Mouse (Mus musculus) layer of hippocampus, adult 9-11 months (tissue): ENCODE measurements around the gene P2ry6.

Source experiments
- DNase-seq: peaks from one replicate; pipeline ENCODE4 v3.0.0; 2022

Gene P2ry6

DNA sequence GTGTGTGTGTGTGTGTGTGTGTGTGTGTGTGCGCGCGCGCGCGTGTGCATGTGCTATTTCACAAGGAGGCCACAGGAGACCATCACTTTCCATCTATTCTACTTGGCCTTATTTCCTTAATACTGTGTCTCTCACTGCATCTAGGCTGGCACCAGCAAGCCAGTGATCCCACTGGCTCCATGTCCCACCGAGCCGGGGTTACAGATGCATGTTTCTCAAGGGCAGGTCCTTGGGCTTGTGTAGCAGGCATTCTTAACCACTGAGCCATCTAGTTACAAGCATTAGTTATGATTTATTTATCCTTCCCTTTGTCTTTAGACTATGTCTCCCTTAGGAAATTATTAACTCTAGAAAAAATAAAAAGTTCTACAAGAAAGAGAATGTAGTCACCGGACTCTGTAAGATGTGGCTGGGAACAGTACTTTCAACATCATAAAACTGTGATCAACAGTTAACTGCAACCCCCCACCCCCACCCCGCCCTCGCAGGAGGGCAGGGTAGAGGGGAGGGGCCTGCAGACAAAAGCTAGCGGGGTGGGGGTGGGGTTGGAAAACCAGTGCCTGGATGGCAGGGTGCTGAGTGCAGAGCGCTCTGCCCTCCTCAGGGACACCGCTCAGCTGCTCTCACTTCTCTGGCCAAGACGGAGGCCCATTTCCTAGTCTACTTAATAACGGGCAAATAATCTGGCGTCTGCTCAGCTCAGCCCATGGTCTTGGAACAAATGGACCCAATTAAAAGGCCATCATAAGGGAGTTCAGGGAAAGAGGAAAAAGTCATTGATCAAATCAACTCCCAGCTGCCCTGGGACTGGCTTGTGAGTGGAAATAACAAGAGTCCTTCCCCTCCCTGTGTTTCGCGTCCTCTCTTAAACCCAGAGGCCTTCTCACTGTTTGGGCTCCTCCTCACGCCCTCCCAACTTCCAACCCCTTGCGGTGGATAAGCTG, 10.3 kb upstream of the P2ry6 start:
- no peak for DNase-seq

DNA sequence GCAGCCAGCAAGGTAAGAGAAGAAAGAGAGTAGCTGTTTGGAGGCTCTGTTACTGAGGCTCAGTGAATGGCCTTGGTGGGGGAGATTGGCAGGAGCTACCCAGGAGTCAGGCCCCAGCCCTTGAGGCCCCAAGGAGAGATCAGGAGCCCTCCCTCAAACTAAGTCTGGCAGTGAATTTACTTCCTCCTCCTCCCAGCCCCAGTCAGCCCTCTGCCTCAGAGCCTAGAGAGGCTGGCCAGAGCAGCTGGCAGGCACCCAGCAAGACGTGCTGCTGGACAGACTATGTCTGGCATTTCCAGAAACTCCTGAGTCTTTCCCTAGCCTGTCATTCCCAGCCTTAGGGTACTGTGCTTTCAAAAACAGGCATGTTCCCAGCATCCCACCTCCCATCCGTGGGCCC, 4.7 kb upstream of the P2ry6 start:
- peak; percentile 49 for DNase-seq

DNA sequence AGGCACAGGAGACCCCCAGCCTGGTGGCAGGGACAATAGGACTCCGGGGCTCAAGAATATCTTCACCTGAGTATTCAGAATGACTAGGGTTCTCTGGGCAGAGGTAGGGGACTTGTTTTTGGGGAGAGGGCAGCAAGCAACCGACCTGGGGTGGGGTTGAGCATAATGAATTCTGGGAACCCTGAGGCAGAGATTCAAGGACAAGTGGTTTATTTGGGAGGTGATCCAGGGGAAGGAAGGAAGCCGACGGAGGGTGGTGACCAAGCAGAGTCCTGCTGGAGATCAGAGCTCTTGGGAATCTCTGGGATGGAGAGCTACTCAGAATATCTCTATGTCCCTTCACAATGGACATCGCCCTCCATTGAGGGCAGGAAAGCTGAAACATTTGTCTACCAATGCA, 3.7 kb upstream of the P2ry6 start:
- no peak for DNase-seq

DNA sequence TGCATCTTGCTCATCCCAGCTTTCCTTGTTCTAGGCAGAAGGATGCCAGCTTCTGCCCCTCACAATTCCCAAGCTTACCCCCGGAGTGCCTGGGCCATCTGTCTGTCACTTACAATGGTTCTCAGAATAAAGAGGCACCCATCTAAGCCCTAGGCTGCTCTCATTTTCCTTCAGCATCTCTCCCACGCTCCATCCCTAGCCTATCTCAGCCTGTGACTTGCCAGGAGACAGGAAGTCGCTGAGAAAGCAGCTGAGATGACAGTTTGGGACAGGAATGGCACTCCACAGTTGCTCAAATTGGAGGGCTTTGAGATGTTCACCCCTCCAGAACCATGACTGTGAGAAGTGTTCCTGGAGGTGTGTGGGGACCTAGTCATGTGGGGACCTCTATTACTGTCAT, 1.6 kb downstream of the P2ry6 start:
- peak; percentile 52 for DNase-seq

DNA sequence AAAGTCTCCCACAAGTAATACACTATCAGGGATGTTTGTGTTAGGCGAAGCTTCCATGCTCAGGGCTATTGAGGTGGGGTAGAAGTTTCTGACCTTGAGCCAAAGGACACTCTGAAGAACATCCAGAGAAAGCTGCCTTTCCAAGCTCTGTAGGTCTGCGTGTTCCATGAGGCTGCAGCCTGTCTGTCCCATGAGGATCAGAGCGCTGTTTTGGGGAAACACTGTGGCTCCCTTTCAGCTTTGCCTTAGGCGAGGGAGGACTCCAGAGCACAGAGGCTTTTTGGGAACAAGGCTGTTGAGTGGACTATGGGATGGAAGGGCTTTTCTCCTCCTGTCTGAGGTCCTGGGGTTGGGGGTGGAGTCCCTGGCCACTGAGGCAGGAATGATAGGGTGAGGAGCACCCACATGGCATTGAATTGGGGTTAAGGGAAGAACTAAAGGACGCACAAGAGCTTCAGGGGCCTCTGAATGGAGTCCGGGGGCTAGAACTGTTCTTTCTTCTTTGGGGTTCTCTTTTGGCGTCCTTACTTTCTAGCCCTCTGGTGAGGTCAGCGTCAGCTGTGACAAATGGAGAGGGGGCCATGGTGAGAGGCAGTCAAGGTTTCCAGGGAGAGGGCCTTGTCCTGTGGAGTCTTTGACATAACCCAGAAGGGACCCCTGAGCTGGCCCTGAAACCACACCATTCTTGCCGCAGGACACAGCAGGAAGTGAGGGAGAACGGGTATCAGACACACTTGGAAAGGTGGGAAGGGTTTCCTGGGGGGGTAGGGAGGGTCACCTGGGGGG, 5.4 kb downstream of the P2ry6 start:
- no peak for DNase-seq

DNA sequence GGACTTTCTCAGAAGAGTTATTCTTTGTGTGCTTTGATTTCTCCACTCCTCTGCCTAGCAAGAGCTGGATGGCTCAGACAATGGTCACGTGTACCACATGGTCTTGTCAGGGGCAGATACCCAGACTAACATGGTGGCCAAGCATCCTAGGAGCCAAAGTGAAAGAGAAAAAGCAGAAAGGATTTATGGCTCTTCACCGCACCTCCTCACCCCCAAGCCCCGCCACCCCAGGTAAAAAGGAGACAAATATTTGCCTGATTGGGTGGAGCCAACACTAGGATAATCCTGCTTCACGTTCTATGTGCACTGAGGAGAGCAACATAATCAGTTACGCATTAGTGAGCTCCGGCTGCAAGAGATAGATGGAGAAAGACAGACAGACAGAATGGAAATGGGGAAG, 6.1 kb downstream of the P2ry6 start:
- no peak for DNase-seq

DNA sequence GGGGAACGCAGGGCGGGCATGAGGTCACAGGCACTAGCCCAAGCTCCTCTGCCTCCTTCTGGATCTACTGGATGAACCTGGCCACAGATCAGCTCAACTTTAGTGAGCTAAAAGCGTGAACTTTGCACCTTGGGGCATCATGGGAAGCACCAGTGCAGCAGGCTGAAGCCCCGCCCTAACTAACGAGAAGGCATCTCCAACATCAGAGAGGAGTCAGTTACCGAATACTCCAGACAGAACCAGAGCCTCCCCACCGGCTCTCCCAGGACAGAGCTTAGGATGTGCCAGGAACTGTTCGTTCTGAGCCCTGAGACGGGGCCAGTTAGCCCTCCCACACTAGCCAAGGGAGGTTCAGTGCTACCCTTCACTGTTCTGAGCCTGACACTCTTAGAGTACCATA, 6.6 kb downstream of the P2ry6 start:
- DNase-seq = no peak

DNA sequence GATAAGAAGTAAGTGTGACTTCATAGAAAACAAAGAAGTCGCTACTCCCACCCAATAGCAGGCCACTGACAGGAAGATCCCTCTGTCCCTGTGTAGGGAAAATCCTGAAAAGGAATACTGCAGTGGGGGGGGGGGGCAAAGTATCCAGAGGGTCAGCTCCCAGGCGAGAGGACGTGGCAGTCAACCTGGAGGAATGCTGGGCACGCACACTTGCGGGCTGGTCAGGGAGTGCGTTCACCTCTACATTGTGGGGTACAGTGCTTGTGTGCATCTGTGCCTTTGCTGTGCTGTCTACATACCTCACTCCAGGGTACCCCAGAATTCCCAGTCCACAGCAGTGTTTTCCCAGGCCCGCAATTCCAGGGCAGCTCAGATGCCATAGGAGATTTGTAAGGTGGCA, 8.4 kb downstream of the P2ry6 start:
- DNase-seq = no peak

DNA sequence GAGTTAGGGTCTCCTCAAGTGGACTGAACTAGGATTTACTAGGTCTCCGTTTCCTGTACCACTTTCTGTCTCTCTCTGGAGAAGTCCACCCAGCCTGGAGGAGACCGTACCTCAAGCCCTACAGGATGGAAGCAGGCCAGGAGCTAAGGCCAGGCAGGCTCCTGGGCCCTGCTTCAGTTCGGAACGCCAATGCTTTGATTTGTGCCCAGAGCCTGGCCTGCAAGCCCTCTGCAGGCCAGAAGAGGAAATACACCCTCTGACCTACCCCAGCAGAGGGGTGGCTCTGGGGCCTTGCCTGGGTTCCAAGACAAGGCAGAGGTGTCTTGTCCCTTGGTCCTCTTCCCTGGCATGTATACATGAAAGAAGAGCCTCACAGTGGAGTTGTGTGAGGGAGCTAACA, 9.4 kb downstream of the P2ry6 start:
- DNase-seq = no peak

DNA sequence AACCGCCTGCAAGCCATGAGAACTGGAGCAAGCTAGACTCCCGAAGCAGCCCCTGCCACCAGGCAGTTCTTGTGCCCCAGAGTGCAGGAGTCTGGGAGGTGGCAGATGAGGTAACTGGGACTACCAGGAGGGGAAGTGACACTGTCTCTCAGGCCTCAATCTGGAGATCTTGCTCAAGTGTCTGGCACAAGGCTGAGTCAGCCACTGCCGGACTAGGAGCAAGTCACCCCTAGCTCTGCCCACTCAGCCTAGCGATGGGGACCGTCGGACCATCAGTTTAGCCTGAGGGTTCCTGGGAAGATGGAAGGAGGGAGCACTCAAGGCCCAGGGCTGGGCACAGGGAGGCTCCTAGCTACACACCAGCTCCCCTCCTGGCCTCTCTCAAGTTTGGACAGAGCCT, 10.2 kb downstream of the P2ry6 start:
- DNase-seq = peak; percentile 80

DNA sequence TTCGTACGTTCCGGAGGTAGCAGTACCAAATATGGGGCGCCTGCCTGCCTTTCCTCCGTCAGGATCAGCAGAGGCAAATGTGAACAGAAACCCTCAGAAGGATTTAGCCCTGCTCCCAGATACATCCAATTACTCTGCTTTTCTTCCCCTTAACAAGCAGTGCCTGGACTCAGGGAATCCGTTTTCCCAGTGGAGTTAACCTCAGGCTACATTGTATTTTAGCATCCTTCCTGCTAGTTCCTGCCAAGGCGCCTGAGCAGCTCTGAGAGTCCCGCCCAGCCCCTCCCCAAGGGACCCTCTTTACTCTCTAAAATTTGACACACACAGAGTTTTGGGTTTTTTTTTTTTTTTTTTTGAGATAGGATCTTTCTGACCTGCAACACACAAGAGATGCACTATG, 11.1 kb downstream of the P2ry6 start:
- no peak for DNase-seq

DNA sequence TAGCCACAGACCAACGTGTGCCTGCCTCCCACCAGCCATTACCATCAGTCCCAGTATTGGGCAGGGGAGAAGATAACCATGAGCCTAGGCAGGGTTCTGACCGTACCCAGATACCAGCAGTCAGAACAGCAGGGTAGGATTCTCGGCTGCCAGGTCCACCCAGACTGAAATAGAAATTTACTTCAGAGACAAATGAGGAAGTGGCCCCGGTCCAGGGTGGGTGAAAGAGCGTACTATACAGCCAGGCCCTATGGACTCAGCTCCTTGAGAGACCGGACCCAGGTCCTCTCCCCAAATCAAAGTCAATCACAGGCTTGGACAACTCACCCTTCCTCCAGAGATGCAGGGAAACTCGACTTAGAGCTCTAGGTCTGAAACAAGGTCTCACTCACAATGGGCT, 13.3 kb downstream of the P2ry6 start:
- DNase-seq = peak; percentile 48

DNA sequence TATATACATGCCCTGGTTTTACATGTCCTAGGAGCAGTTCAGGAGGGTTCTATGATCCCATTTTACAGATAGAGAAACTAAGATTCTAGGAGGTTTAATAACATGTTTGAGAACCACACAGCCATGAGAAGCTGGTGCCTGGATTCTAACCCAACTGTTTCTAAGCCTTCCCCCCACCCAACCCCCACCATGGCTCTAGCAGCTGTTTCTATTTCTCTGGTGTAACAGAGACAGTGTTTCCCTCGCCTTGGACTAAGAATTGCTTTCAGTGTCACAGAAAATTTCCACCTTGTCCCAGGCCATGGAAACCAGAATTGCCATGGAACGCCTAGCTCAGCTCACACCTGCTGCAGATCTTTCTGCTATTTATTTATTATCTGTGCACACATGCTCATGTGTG, 14.0 kb downstream of the P2ry6 start:
- DNase-seq = no peak

DNA sequence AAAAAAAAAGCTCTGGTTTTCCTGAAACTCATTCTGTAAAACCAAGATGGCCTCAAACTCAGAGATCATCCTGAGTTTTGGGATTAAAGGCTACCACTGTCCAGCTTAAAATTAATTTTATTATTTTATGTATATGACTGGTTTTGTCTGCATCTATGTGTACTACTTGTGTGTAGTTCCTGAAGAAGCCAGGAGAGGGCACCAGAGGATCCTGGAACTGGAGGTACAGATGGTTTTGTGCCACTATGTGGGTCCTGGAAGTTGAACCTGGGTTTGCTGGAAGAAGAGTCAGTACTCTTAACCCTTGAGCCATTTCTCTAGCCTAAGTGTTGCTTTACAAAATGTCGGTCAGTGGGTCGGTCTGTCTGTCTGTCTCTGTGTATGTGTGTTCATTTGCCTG, 16.0 kb downstream of the P2ry6 start:
- no peak for DNase-seq

DNA sequence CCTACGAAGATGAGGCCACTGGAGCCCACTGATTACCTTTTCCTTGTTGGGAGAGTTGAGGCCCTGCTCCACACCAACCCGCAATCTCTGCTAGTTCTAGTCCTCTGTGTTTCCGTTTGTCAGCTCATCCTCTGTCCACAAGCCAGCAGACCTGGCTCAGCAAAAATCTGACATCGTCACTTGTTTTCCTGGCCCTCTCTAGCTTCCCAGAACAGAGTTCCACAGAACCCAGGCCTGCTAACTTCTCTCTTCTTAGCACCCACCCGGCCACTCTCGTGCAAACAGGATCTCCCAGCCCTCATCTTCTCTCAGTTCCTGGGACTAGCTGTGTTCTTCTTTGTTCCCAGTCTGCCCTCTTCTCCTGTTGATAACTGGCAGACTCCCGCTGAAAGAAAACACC, 21.8 kb downstream of the P2ry6 start:
- DNase-seq = no peak

DNA sequence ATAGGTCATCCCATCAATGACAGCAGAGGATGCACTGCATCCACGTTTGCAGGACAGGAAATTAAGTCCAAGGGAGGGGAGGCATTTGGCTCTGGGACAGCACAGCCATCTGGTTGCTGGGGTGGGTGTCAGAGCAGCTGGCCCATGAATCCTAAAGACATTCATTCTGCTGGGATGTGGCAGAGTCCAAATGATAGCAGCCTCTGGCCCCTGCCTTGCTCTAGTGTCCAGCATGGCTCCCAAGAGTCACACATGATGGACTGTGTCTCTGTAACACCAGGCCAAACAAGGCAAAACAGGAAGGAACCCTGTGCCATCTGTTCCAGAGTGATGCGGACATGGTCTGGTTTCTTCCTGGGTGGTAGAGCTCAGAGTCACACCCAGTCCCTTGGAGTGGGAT, 22.5 kb downstream of the P2ry6 start:
- no peak for DNase-seq

DNA sequence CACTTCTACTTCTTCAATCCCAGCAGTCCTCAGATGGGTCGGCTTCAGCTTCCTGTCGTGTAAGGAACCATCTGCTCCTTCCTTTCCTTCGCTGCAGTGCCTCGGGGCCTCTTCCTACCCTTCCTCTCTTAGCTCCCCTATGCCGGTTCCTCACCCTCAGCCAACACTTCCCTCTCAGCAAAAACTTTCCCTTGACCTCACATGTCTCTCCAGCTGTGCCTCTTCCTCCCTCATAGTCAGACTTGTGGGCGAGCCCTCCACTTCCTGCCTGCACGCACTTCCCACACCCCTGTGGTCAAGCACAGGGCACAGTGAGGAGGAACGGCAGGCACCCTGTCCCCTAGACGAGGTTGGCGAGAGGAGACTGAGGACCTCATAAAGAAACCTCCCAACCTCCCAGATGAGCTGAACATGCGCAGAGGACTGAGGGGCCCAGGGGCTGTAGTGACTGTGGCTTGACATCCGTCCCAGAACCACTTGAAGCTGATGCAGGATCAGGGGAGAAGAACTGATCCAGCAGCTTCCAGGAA, 23.9 kb downstream of the P2ry6 start:
- DNase-seq = peak; percentile 87

DNA sequence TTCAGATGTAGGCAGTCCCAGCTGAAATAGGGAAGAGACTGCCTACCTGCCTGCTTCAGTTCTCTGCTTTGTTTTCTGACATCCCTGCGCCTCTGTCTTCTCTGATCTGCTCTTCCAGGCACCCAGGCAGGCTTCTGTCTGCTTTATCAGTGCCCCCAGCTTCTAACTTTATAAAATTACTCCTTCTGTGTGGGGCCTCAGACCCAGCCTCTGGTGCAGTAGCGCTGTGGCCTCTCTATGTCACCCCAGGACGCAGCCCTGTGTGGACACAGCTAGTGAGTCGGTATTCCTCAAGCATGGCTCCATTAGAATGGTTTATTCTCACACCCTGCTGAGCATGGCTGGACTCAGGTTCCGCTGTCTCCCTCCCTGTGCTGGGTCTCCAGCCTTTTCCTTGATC, 24.4 kb downstream of the P2ry6 start:
- DNase-seq = no peak

DNA sequence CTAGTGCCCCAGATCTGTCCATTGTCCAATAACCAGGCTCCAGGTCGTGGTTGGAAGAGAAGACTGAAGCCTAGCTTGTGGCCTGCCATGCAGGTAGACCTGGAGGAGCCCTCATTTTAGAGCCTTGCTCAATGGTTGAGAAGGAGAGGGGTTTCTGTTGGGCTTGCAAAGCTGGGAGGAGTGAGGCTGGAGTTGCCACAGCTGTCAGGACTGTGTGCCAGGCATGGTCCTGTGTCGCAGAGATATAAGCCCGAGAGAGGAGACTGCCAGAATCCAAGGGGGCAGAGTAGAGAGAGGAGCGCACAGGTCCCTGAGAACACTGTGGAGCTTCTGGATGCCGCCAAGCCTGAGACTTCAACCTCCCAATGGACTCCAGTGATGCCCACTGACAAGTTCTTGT, 29.7 kb downstream of the P2ry6 start:
- DNase-seq = no peak

DNA sequence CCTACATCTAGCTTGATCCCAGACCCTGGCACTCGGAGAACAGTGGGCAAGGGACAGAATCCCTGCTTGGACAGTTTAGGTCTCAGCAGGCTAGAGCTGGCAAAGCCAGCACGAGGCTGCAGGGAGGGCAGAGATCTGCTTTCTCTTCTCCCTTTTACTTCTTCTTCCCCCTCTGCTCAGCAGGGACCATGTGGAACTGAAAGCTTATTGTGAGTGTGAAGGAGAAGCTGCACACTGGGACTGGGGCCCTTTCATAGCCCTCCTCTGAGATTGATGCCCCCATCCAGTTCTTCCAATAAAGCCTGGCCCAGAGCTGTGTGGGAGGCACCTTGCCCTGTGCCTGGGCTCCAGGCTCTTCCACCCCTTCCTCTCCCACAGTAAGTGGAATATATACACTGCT, 30.1 kb downstream of the P2ry6 start:
- peak; percentile 61 for DNase-seq

DNA sequence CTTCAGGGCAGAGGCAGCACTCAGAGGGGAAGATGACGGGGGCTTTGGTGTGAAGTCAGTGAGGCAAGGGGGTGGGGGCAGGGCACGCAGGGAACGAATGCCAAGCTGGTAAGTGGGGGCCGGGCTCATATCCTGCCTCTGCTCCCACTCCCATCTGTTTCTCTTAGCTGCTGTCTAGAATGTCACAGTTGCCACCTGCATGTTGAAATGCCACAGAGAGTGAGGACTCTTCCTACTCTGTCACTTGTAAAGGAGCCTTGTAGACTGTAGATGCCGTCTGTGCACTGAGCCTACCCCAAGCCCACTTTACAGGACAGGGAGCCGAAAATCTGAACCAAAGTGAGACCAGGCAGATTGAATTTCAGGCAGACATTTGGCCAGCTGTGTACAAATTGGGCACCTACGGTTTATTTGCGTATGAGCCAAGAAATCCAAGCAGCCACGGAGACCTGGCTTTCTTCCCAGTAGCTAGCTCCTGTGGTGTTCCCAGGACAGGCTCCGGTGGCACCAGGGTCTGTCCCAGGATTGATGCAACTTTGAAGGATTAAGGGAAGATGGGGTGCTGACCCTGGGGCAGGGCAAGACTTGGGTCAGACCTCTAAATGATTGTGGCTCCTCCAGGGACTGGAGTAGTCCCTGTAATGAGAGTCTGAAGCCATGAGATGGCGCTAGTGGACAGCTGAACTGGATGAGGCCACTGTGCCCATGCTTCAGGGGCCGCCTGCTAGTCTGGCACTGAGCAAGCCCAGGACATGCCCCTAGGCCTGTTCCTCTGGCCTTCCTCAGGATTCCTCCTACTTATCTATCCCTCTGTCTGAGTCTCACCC, 31.4 kb downstream of the P2ry6 start:
- DNase-seq = peak; percentile 85

DNA sequence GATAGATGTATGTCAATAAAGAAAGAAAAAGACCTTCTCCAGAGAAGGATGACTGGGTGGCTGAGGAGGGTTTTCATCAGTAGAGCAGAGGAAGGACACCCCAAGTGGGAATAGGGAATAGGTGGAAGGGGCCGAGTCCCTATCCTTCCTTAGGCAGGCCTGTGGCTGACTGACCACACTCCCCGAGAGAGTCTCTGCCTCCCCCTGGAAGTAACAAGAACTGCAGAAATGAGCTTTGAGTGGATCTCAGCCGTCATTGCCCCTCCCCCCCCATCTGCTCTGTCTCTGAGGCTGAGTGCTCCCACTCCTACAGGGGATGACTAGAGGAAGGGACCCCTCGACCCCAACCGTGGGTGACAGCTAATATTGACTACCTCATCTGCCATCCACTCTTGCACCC, 33.3 kb downstream of the P2ry6 start:
- DNase-seq = no peak

DNA sequence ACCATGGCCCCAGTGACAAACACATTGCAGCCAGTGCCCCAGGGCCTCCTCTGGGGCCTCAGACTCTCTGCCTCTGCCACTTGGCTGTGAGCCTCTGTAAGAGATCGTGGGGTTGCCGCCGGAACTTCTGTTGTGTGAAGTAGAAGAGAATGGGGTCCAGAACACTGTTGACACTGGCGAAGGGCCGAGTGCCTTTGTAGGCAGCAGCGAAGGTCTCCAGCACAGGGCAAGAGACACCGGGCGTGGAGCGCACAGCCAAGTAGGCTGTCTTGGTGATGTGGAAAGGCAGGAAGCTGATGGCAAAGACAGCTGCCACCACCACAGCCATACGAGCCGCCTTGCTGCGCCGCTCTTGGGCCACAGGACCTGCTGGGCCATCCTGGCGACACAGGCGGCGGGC, 36.3 kb downstream of the P2ry6 start:
- no peak for DNase-seq
